Mouse (Mus musculus) left cerebral cortex, adult 9 months (tissue): Measurements from ENCODE around the gene Slc28a1.

ENCODE experiments used
- DNase-seq, 2 experiments: peaks; one replicate each; pipeline ENCODE4 v3.0.0; 2022; ENCODE audit warnings: low spot score in 2 of 2

Gene Slc28a1

DNA sequence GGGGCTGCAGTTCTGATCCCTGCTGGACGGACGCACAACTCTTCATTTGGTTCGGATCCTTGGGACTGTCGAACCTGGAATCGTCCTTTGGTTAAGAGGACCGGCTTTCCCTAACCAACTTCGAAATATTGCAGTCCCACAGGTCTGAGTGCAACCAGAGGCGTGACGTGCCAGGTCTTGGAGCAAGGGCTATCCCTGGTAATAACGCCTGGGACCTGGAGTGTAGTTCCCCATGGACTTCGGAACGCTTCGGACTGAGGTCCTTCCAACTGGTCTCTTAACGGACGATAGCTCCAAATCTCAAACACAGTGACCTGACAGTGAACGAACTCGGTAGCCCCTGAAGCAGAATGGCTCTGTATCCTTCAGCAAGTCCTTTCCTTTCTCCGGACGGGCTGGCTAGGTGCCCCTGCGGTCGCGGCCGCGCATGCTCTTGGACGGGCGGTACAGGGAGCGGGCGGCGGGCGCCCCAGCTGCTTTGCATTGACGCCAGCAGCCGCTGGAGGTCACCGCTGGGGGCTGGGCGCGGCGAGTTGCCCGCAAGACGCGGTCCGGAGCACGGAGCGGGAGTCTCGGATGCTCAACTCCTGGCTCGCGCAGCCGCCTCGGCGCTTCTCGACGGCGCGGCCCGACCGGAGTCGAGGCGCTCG lies 98.2 kb downstream of the Slc28a1 start:
- peak; percentile 52 to 85 for DNase-seq

DNA sequence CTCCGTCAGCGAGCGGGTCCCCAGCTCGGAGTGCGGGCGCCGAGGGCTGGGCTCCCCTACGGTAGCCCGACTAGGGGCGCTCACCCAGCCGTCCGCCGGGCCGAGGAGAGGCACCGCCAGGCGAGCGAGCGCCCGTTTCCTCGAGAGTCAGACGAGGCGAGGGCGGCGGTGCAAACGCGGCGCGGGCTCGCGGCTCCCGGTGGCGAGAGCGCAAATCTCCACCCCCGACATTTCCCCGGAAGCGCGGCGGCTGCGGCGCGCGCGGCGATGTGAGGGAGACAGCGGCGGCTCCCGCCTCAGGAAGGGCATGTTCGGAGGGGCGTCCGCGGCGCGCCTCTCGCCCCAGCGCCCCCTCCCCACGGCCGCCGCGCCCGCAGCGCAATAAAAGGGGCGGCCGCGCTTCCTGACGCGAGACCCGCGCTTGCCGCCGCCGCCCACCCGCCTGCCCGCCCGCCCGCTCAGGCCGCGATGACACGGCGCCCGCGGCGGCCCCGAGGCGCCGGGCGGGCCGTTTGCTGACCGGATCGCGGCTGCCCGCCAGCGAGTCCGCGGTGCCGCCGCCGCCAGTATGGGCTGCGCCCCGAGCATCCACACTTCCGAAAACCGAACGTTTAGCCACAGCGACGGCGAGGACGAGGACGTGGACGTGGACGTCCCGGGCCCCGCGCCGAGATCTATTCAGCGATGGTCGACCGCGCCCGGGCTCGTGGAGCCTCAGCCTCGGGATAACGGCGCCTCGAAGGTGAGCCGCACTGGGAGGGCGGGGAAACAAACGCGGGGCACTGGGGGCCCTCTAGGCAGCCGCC lies 99.0 kb downstream of the Slc28a1 start, which contains the start of gene Pde8a:
Gene Pde8a (plus strand): TSS at position 250 of the 806 bp plus-strand sequence.
- no peak for DNase-seq

DNA sequence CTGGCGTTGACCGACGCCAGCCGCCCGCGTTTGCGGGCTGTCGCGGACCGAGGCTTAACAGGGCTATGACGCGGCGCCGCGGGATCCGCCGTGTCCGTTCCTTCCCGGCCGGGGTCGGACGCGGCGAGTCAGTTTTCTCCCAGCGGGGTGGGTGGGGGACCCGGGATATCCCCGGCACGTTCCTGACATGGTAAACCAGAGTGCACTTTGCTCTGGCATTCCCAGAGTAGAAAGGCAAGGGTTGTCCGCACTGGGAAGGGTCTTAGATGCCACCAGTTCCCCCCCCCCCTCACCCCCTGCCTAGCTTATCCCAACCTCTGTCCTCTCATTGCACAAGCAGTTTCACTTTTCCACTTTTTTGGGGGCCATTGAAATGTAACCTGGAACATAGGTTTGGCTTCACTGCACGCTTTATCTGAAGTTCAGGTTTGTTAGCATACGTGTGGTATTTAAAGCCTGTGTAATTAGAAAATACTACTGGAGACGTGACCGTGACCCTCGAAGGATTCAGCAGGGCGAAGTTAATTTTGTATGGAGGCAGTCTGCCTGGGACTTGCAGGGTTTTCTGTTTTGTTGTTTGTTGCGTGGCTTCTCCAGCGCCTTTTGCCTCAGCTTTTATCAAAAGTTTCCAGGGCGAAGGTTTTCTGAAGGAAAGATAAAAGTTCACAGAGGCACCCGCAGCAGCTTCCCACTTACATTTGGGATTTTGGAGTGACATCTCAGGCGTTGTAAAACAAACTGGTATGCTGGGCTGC lies 99.7 kb downstream of the Slc28a1 start:
- no peak for DNase-seq

DNA sequence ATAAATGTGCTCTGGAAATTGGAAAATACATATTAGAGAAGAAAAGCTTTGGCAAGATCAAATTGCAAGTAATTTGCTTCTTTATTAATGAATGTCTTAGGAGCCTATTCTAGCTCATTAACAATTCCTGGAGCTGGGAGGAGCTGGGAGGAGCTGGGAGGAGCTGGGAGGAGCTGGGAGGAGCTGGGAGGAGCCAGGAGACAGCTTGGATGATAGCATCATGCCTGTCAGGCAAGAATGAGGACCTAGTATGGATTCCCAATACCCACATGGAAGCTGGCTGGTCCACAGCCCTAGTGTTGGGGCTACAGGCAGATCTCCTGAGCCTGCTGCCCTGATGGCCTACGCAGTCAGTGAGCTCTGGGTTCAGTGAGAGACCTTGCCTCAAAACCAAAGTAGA lies 101.4 kb downstream of the Slc28a1 start:
- DNase-seq, result no peak

DNA sequence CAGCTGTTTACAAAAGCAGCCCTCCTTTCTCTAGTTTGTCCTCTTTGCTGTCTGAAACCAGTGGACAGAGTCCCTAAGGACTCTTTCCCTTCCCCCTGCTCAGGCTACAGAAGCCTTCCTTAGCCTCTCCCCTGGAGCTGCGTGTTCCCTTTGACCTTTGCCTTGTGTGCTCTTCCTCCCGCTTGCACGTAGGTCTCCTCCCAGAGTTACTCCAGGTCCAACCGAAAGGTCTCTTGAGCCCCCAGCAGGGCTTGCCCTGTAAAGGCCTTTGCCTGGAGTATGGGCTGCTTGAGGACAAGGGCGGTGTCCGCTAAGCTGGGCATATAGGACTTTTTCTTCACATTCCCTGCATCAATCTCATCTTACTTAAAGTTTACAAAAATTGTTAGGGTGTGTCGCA lies 104.7 kb downstream of the Slc28a1 start:
- DNase-seq, result no peak
